Mouse (Mus musculus) Muller cell, postnatal 12 days (primary cell): ENCODE measurements at regions not wholly inside any gene's neighbourhood (a gene's known extent, or its start where the extent isn't known, plus 50 kb on each side); places are given as distances from the start of the nearest gene placed in this dataset.
A peak's percentile ranks its signal among the peaks of the same experiment; 100 is the strongest.
"Not testable (repeated sequence)": the region's sequence is repeated elsewhere in the genome, so short reads cannot be mapped to it uniquely, and the experiment has no call there.

Source experiments
- DNase-seq: peaks from one replicate; pipeline ENCODE4 v3.0.0-alpha.2; 2015; ENCODE audit errors: inconsistent ontology term

DNA sequence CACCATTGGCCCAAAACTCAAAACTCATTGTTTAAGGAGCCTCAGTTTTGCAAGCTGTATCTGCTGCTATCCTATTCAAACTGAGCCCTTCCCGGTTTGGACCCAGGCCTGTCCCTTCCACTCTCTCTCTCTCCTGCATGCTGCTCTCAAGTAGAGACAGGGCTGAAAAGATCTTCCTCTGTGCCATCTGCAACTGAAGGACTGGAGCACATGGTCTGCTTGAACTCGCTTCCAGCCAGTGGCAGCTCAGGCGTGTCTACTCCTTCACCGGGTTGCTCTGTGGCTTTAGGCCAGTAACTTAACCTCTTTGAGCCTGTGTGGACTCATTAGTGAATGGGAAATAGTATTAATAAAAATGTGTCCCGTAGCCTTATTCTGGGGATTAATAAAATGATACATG lies 170.4 kb upstream of the Camk1g start:
- no peak for DNase-seq

DNA sequence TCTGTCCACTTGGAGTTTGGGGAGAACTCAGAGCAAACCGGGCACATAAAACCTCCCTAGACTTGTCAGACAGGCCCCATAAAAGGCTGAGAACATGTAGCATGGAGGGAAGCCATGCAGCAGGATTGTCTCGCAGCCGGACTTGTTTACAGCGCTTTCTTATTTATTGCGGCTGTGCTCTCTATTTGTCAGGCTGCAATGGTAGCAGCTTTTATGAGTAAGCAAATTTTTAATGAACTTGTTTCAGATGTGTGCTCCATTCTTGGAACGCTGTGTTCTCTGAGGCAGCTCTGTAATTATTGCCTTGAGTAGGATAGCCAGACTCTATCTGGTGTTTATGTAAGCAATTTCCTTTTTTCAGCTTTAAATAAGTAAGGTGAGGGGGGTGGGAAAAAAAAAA lies 169.2 kb upstream of the Camk1g start:
- no peak for DNase-seq

DNA sequence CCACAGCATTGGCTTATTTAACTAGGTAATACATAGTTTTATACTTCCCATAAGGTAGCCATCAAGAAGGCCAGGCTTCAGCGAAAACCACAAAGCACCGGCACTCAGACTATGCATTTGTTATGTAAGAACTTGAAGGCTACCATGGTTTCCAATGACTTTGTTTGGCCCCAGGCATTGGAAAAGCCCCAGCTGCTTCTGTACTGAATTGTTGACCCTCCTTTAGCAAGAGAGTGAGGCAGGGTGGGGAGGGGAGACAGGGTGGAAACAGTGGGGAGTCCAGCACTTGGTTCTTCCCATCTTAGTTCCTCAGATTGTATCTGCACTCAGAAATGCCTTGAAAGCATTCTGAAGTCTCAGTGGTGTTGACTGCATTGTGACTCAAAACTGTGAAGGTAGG lies 168.3 kb upstream of the Camk1g start:
- peak; percentile 48 for DNase-seq

- DNase-seq: no peak
Observed at GRCm38 (mm10) chr1:193537616-193538015, 167.5 kb upstream of the Camk1g start.

DNA sequence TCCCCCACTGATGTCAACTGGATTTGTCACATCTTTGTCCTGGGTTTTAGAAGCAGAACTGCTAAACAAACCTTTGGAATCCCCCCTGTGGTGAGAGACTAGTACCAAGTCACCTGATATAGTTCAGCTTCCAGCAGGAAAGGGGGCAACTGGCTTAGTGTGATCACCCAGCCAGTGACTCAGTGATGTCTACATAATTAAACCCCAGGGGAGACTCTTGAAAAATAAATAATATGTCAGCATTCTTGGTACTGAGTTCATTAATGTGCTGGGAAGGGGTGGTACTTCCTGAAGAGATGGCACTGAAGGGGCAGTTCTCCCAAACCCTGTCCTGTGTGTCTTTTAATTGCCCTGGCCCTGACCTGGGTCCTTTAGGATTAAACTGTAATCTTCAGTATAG lies 166.5 kb upstream of the Camk1g start:
- DNase-seq: no peak

- DNase-seq: no peak
Observed at GRCm38 (mm10) chr1:193534449-193534848, 164.4 kb upstream of the Camk1g start.

- no peak for DNase-seq
Observed at GRCm38 (mm10) chr1:193526501-193526900, 156.4 kb upstream of the Camk1g start.

- no peak for DNase-seq
Observed at GRCm38 (mm10) chr1:193522007-193522406, 151.9 kb upstream of the Camk1g start.

- DNase-seq: no peak
Observed at GRCm38 (mm10) chr1:193518840-193519239, 148.7 kb upstream of the Camk1g start.

- no peak for DNase-seq
Observed at GRCm38 (mm10) chr1:193517968-193518367, 147.9 kb upstream of the Camk1g start.

- no peak for DNase-seq
Observed at GRCm38 (mm10) chr1:193517293-193517692, 147.2 kb upstream of the Camk1g start.

- no peak for DNase-seq
Observed at GRCm38 (mm10) chr1:193516395-193516794, 146.3 kb upstream of the Camk1g start.

- DNase-seq: no peak
Observed at GRCm38 (mm10) chr1:193513929-193514710, 144.0 kb upstream of the Camk1g start.

DNA sequence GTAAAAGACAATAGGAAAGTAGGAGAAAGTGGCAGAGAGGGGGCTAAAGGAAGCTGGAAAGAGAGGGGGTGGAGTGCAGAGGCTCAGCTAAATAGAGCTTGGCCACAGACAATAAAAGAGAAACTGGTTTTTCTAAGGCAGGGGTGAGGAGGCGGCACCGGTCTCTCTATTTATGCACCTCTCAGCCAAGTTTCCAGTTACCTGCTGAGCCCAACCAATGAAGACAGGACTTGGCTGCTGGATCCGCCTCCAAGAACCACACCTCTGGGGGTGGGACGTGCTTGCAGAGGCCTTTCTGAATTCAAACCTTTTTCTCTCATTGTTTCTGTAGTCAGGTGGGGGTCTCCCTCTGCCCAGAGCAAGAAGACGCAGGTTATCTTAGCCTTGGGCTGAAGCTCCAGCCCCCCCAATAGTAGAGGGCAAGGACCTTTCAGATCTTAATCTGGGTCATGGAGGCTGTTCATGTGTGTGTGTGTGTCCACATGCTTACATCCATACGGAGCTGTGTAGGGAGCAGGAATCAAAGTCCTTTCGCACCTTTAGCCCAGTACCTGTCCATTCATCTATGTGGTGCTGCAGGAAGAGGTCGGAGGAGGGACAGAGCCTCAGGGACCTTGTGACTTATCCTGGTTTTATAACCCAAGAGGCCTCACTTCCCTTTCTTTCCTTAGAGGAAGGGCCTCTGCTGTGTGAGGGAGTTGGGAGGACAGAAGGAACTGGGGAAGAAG lies 140.1 kb upstream of the Camk1g start:
- no peak for DNase-seq

DNA sequence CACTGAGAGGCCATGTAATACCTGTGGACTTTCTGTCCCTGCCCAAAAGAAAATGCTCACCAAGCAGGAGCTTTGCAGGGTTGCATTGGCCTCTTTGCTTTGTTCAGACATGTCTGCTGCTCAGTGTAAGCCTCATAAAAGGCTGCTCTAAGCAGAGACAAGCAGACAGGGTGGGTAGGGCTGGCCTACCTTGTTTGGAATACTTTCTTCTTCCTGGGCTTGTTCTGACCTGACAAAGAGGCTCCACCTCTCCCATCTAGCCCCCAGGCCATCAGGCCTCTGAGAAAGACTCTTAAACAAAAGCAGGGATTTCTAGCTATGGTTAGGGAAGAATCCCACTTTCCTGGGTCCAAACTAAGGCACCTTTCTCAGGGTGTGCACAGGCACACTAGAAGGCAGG lies 138.2 kb upstream of the Camk1g start:
- DNase-seq: no peak

GRCm38 (mm10) chr1:193506991-193507390 lies 136.9 kb upstream of the Camk1g start:
- no peak for DNase-seq

GRCm38 (mm10) chr1:193505381-193505780 lies 135.3 kb upstream of the Camk1g start:
- no peak for DNase-seq

DNA sequence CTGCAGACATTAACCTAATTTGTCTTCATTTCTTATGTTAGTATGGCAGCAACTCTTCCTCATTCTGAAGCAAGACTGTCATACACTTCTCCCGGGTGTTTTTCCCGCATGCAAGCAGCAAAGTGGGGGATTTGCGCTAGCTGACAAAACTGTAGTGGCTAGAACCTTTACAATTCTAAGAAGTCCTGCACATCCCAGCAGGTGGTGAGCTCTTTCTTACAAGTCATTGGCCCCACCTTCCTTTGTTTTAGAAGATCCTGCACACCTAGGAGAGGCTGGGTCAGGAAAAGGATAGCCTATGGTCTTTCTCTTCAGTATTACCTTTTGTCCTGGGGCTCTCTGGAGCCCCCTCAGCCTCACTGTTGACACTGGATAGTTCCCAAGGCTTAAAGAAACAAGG lies 134.5 kb upstream of the Camk1g start:
- no peak for DNase-seq

DNA sequence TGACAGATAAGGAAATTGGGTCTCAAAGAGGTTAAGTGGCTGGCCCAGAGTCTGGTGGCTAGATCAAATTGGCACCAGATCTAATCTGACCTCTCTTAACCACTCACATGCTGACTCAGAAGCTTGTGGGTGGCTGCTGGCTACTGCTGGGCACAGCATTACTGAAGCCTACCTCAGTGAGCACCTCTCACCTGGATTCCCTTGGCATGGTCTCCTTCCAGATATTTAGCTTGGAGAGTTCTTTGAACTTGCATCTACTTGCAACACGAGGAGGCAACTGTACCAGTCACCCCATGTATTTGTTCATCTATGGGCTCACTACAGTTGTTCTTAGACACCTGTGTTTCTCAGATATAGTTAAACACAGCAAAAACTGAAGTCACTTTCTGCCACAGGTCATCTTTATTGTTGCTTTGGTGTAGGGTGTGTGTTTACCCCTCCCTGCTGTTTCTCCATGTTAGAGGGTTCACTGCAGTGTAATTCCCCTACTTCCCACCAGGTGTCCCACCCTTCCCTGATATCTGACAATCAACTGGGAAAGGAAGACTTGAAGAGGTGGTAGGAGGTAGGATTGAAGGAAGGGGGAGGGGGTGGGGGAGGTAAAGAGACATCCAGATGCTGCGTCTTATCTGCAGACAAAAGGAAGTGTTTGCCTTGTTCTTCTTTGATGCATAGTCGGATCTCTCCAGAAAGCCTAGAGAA lies 133.7 kb upstream of the Camk1g start:
- peak; percentile 67 for DNase-seq

- no peak for DNase-seq
Observed at GRCm38 (mm10) chr1:193496265-193497183, 126.4 kb upstream of the Camk1g start.

- no peak for DNase-seq
Observed at GRCm38 (mm10) chr1:193488039-193488438, 117.9 kb upstream of the Camk1g start.

DNA sequence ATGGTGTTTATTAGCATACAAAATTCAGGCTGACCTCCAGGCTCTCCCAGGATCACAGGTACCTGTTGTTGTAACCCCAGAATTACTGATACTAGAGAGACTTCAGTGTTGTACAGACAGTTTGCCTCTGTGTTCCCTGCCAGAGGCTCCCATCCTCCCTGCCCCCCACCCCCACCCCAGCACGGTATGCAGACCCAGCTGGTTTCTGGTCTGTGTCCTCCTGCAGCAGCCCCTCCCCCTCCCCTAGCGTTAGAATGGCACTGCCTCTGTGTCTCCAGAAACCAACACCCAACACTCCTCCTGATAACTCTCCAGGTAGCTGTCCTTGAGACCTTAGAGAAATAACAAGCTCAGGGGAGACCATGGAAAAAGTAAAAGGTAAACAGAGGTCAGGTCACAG lies 116.6 kb upstream of the Camk1g start:
- not testable (repeated sequence) for DNase-seq
